Mouse (Mus musculus): ENCODE results near the gene Igsf9. TPM values are rescaled to one million over a fixed set of nuclear protein-coding genes. Genes with fewer than 3 reads are reported as not detected.

The Igsf9 gene
- polyA plus RNA-seq, 1 experiment from 2014 or later: 45.7 TPM

- no peak overlapping the region for H3K9ac ChIP-seq
- H3K9me3 ChIP-seq: no peaks in the 10 kb centered on the region
- no peak overlapping the region for H3K4me3 ChIP-seq
- ATAC-seq (ENCODE audit: low FRiP score, low read depth): no peak
- H3K27ac ChIP-seq (replicated peaks): no peak overlapping the region
- no peaks in the 10 kb centered on the region for H3K27me3 ChIP-seq
- H3K4me2 ChIP-seq: no peak overlapping the region
- no peaks in the 10 kb centered on the region for H3K36me3 ChIP-seq
- 73% methylated on average over 2 of the region's 2 CpGs for WGBS
- no peaks in the 10 kb centered on the region for H3K4me1 ChIP-seq (replicated peaks)
Observed at GRCm38 (mm10) chr1:172452911-172453310, 28.7 kb upstream of the Igsf9 start.

- H3K9ac ChIP-seq: no peak overlapping the region
- no peak overlapping the region for H3K27ac ChIP-seq (replicated peaks)
- H3K9me3 ChIP-seq: no peaks in the 10 kb centered on the region
- H3K27me3 ChIP-seq: no peaks in the 10 kb centered on the region
- 94% methylated on average over 2 of the region's 2 CpGs for WGBS
- H3K4me3 ChIP-seq: no peak overlapping the region
- no peaks in the 10 kb centered on the region for H3K4me1 ChIP-seq (replicated peaks)
- no peak for ATAC-seq (ENCODE audit: low FRiP score, low read depth)
- no peaks in the 10 kb centered on the region for H3K36me3 ChIP-seq
- no peak overlapping the region for H3K4me2 ChIP-seq
Observed at GRCm38 (mm10) chr1:172453810-172454209, 27.8 kb upstream of the Igsf9 start.

- Histone ChIP-seq H3K36me3 (no peaks in the 10 kb centered on the region), H3K27me3 (no peaks in the 10 kb centered on the region), H3K4me1 (replicated peaks) (no peaks in the 10 kb centered on the region), H3K9me3 (no peaks in the 10 kb centered on the region), H3K4me2 (no peak overlapping the region), H3K27ac (replicated peaks) (no peak overlapping the region), H3K9ac (no peak overlapping the region), H3K4me3 (no peak overlapping the region)
- 12% methylated on average over 4 of the region's 4 CpGs for WGBS
- ATAC-seq (ENCODE audit: low FRiP score, low read depth): no peak
Observed at GRCm38 (mm10) chr1:172455416-172455815, 26.2 kb upstream of the Igsf9 start.

- no peak overlapping the region for H3K4me3 ChIP-seq
- no peak overlapping the region for H3K4me2 ChIP-seq
- 67% methylated on average over 7 of the region's 7 CpGs for WGBS
- ATAC-seq (ENCODE audit: low FRiP score, low read depth): no peak
- no peak overlapping the region for H3K27ac ChIP-seq (replicated peaks)
- no peaks in the 10 kb centered on the region for H3K36me3 ChIP-seq
- no peaks in the 10 kb centered on the region for H3K27me3 ChIP-seq
- no peak overlapping the region for H3K9ac ChIP-seq
- H3K4me1 ChIP-seq (replicated peaks): no peaks in the 10 kb centered on the region
- H3K9me3 ChIP-seq: no peaks in the 10 kb centered on the region
Observed at GRCm38 (mm10) chr1:172456001-172456677, 25.4 kb upstream of the Igsf9 start.

GRCm38 (mm10) chr1:172457196-172457595 is 24.4 kb upstream of the Igsf9 start:
- Histone ChIP-seq H3K27me3 (no peaks in the 10 kb centered on the region), H3K9me3 (no peaks in the 10 kb centered on the region), H3K4me2 (no peak overlapping the region), H3K36me3 (no peaks in the 10 kb centered on the region), H3K9ac (no peak overlapping the region), H3K4me3 (no peak overlapping the region), H3K27ac (replicated peaks) (no peak overlapping the region), H3K4me1 (replicated peaks) (no peaks in the 10 kb centered on the region)
- WGBS: 95% methylated on average over 3 of the region's 3 CpGs
- no peak for ATAC-seq (ENCODE audit: low FRiP score, low read depth)

- Histone ChIP-seq H3K36me3 (no peaks in the 10 kb centered on the region), H3K9ac (no peak overlapping the region), H3K27me3 (no peaks in the 10 kb centered on the region), H3K9me3 (no peaks in the 10 kb centered on the region), H3K4me3 (no peak overlapping the region), H3K4me2 (no peak overlapping the region), H3K27ac (replicated peaks) (no peak overlapping the region), H3K4me1 (replicated peaks) (no peaks in the 10 kb centered on the region)
- ATAC-seq (ENCODE audit: low FRiP score, low read depth): no peak
- WGBS: 90% methylated on average over 3 of the region's 3 CpGs
Observed at GRCm38 (mm10) chr1:172458041-172458440, 23.5 kb upstream of the Igsf9 start.

- no peaks in the 10 kb centered on the region for H3K4me1 ChIP-seq (replicated peaks)
- H3K4me2 ChIP-seq: no peak overlapping the region
- no peak overlapping the region for H3K4me3 ChIP-seq
- no peaks in the 10 kb centered on the region for H3K9me3 ChIP-seq
- WGBS: 79% methylated on average over 2 of the region's 2 CpGs
- H3K9ac ChIP-seq: no peak overlapping the region
- ATAC-seq (ENCODE audit: low FRiP score, low read depth): no peak
- no peaks in the 10 kb centered on the region for H3K36me3 ChIP-seq
- H3K27ac ChIP-seq (replicated peaks): no peak overlapping the region
- H3K27me3 ChIP-seq: no peaks in the 10 kb centered on the region
Observed at GRCm38 (mm10) chr1:172461602-172462001, 20.0 kb upstream of the Igsf9 start.

- no peak overlapping the region for H3K4me2 ChIP-seq
- 84% methylated on average over 3 of the region's 3 CpGs for WGBS
- no peak overlapping the region for H3K4me3 ChIP-seq
- H3K9me3 ChIP-seq: no peaks in the 10 kb centered on the region
- H3K4me1 ChIP-seq (replicated peaks): no peaks in the 10 kb centered on the region
- H3K27ac ChIP-seq (replicated peaks): no peak overlapping the region
- no peak for ATAC-seq (ENCODE audit: low FRiP score, low read depth)
- H3K27me3 ChIP-seq: no peaks in the 10 kb centered on the region
- no peaks in the 10 kb centered on the region for H3K36me3 ChIP-seq
- no peak overlapping the region for H3K9ac ChIP-seq
Observed at GRCm38 (mm10) chr1:172462534-172462933, 19.1 kb upstream of the Igsf9 start.

GRCm38 (mm10) chr1:172463387-172464333 is 17.9 kb upstream of the Igsf9 start:
- no peak overlapping the region for H3K9ac ChIP-seq
- ATAC-seq (ENCODE audit: low FRiP score, low read depth): no peak
- no peak overlapping the region for H3K4me2 ChIP-seq
- H3K9me3 ChIP-seq: no peaks in the 10 kb centered on the region
- H3K4me1 ChIP-seq (replicated peaks): no peaks in the 10 kb centered on the region
- H3K27ac ChIP-seq (replicated peaks): no peak overlapping the region
- H3K27me3 ChIP-seq: no peaks in the 10 kb centered on the region
- no peak overlapping the region for H3K4me3 ChIP-seq
- WGBS: 88% methylated on average over 16 of the region's 16 CpGs
- H3K36me3 ChIP-seq: no peaks in the 10 kb centered on the region

GRCm38 (mm10) chr1:172468301-172468877 is 13.2 kb upstream of the Igsf9 start:
- H3K4me2 ChIP-seq: no peak overlapping the region

GRCm38 (mm10) chr1:172469373-172469772 is 12.2 kb upstream of the Igsf9 start:
- Histone ChIP-seq H3K27ac (replicated peaks) (no peak overlapping the region), H3K4me1 (replicated peaks) (no peaks in the 10 kb centered on the region), H3K9me3 (no peaks in the 10 kb centered on the region), H3K36me3 (no peaks in the 10 kb centered on the region), H3K27me3 (no peaks in the 10 kb centered on the region), H3K9ac (no peak overlapping the region), H3K4me3 (no peak overlapping the region), H3K4me2 (no peak overlapping the region)
- no peak for ATAC-seq (ENCODE audit: low FRiP score, low read depth)
- 84% methylated on average over 5 of the region's 5 CpGs for WGBS

More at GRCm38 (mm10) chr1:172468301-172468877, 13.2 kb upstream of the Igsf9 start:
- Histone ChIP-seq H3K36me3 (no peaks in the 10 kb centered on the region), H3K4me3 (no peak overlapping the region), H3K9ac (no peak overlapping the region), H3K9me3 (no peaks in the 10 kb centered on the region), H3K27me3 (no peaks in the 10 kb centered on the region), H3K4me1 (replicated peaks) (no peaks in the 10 kb centered on the region), H3K27ac (replicated peaks) (no peak overlapping the region)
- WGBS: 70% methylated on average over 11 of the region's 11 CpGs
- ATAC-seq (ENCODE audit: low FRiP score, low read depth): no peak

GRCm38 (mm10) chr1:172469810-172470448 is 11.7 kb upstream of the Igsf9 start:
- Histone ChIP-seq H3K4me3 (no peak overlapping the region), H3K36me3 (no peaks in the 10 kb centered on the region), H3K4me1 (replicated peaks) (no peaks in the 10 kb centered on the region), H3K9ac (no peak overlapping the region), H3K4me2 (no peak overlapping the region), H3K27ac (replicated peaks) (no peak overlapping the region), H3K9me3 (no peaks in the 10 kb centered on the region), H3K27me3 (no peaks in the 10 kb centered on the region)
- 58% methylated on average over 8 of the region's 8 CpGs for WGBS
- no peak for ATAC-seq (ENCODE audit: low FRiP score, low read depth)

Data from hindbrain, embryonic 15.5 days (tissue).